Mouse (Mus musculus): ENCODE measurements around the gene Mycbpap. TPM values are rescaled to one million over a fixed set of nuclear protein-coding genes. Genes with fewer than 3 reads are reported as not detected.

Gene Mycbpap
- polyA plus RNA-seq, 1 experiment, result 0.02 TPM

DNA sequence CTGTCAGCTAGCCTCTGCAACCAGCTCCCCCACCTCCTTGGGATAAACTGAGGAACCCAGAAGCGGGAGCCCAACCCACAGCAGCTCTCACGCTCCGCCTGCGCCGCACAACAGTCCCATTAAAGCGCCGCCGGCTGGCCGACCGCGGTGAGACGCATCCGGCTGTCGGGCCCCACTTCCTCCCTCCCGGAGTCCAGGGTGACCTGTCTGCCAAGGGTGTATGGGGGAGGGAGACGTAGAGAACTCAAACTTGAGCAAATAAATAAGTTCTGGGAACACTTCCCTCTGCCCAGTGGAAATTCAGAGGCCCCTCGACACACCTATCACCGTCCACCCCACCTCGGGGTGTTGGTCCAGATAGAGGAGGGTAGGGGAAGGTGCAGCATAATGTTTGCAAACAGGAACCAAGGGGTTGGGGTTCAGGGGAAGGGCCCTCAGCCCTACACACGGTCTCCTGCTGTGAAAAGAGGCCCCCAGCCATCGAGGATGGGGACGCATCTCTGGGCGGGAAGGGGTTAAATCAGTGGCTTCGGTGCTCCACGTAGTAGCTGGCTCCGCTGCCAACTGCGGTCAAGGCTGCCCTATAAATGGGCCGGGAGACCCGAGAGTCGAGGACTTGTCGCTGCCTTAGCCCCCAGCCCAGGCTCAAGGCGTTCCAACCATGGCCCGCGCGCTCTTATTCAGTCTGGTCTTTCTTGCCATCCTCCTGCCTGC, 43.1 kb upstream of the Mycbpap start, which contains the start of gene Chad:
TSS of gene Chad (plus strand) at position 611 of the 714 bp plus-strand sequence.
- no peak for TF ChIP-seq MYOG (IDR thresholded peaks at IDR 0.05; ENCODE audit: control insufficient read depth in 1 of 3, insufficient read depth in 1 of 3, insufficient read length in 2 of 3, low read depth in 2 of 3)
- TF ChIP-seq POLR2AphosphoS2 (IDR thresholded peaks at IDR 0.05; ENCODE audit: insufficient read length, low read depth), result no peak
- TF ChIP-seq SRF (IDR thresholded peaks at IDR 0.05; ENCODE audit: control insufficient read depth, insufficient read length, low read depth), result no peak
- TF ChIP-seq CEBPB (IDR thresholded peaks at IDR 0.05; ENCODE audit: insufficient read depth, poor library complexity, severe bottlenecking), result no peak
- no peak for TF ChIP-seq TCF3 (IDR thresholded peaks at IDR 0.05; ENCODE audit: insufficient read length, low read depth)
- TF ChIP-seq MAX (IDR thresholded peaks at IDR 0.05; ENCODE audit: low read depth), result no peak
- no peak for TF ChIP-seq TCF12 (IDR thresholded peaks at IDR 0.05; ENCODE audit: insufficient read depth, poor library complexity, severe bottlenecking)
- no peak for TF ChIP-seq E2F4 (IDR thresholded peaks at IDR 0.05; ENCODE audit: insufficient read depth)
- no peak for TF ChIP-seq USF1 (IDR thresholded peaks at IDR 0.05; ENCODE audit: low read depth)
- TF ChIP-seq MYOD1 (IDR thresholded peaks at IDR 0.05; ENCODE audit: control insufficient read depth in 1 of 3, insufficient read length in 2 of 3, low read depth in 2 of 3), result no peak
- no peak for TF ChIP-seq POLR2A (IDR thresholded peaks at IDR 0.05; ENCODE audit: insufficient read length, low read depth)
- no peak for TF ChIP-seq REST (IDR thresholded peaks at IDR 0.05; ENCODE audit: insufficient read depth, insufficient read length)
- no peaks in the 10 kb centered on the region for H3K27me3 ChIP-seq (ENCODE audit: control insufficient read depth, insufficient read depth, insufficient read length)
- no peaks in the 10 kb centered on the region for H3K79me2 ChIP-seq (ENCODE audit: control insufficient read depth, insufficient read depth)
- no peaks in the 10 kb centered on the region for H3K36me3 ChIP-seq (ENCODE audit: control insufficient read depth, insufficient read depth)
- no peak within 1 kb of the TSS for H3K4me3 ChIP-seq
- no peak within 1 kb of the TSS for H3K4me2 ChIP-seq (ENCODE audit: low read depth)
- H3ac ChIP-seq (ENCODE audit: control insufficient read depth, insufficient read length), result no peak within 1 kb of the TSS

DNA sequence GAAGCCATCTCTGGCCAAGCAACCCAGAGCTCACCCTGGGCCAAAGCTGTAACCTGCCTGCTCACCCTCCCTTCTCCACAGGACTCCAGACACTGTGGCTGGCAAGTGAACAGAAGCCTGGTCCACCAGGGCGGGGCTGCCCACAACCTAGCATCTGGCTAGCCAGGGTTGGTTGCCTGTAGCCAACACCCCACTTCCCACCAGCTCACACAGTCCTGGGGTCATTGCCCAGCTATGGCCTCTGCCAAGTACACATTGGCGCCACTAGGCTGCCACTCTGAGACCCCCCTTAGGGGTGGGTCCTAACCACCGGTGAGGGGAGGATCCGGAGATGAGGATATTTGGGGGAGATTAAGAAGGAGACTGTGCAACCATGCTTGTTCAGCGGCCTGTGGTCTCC, 42.3 kb upstream of the Mycbpap start:
- H3K4me2 ChIP-seq (ENCODE audit: low read depth), result no peak overlapping the region
- H3K27me3 ChIP-seq (ENCODE audit: control insufficient read depth, insufficient read depth, insufficient read length), result no peaks in the 10 kb centered on the region
- H3K36me3 ChIP-seq (ENCODE audit: control insufficient read depth, insufficient read depth), result no peaks in the 10 kb centered on the region
- peak in 1 of 3 experiments; percentile 30 for TF ChIP-seq MYOD1 (IDR thresholded peaks at IDR 0.05; ENCODE audit: control insufficient read depth in 1 of 3, insufficient read length in 2 of 3, low read depth in 2 of 3)
- peak in 1 of 3 experiments; percentile 35 for TF ChIP-seq MYOG (IDR thresholded peaks at IDR 0.05; ENCODE audit: control insufficient read depth in 1 of 3, insufficient read depth in 1 of 3, insufficient read length in 2 of 3, low read depth in 2 of 3)
- no peak for TF ChIP-seq MAX (IDR thresholded peaks at IDR 0.05; ENCODE audit: low read depth)
- no peak for TF ChIP-seq REST (IDR thresholded peaks at IDR 0.05; ENCODE audit: insufficient read depth, insufficient read length)
- no peak overlapping the region for H3ac ChIP-seq (ENCODE audit: control insufficient read depth, insufficient read length)
- no peak overlapping the region for H3K4me3 ChIP-seq
- H3K79me2 ChIP-seq (ENCODE audit: control insufficient read depth, insufficient read depth), result no peaks in the 10 kb centered on the region

DNA sequence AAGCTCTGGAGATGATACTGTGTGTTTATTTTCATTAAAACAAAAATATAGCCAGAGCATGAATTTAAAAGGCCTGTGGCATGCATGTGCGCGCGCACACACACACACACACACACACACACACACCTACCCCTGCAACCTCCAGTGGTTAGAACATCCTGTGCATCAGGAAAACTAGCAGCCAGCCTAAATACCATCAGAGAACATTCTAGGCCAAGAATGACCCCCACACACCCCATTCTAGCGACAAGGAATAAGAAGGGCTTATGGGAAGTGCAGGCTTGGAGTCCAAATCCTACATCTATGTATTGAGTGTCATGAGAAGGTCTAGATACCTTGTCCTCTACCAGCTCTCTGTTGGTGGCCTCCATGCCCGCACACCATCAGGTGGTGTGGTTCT, 41.8 kb upstream of the Mycbpap start:
- no peak overlapping the region for H3ac ChIP-seq (ENCODE audit: control insufficient read depth, insufficient read length)
- no peaks in the 10 kb centered on the region for H3K36me3 ChIP-seq (ENCODE audit: control insufficient read depth, insufficient read depth)
- TF ChIP-seq SRF (IDR thresholded peaks at IDR 0.05; ENCODE audit: control insufficient read depth, insufficient read length, low read depth) (no peak), POLR2A (IDR thresholded peaks at IDR 0.05; ENCODE audit: insufficient read length, low read depth) (no peak), TCF12 (IDR thresholded peaks at IDR 0.05; ENCODE audit: insufficient read depth, poor library complexity, severe bottlenecking) (no peak), USF1 (IDR thresholded peaks at IDR 0.05; ENCODE audit: low read depth) (no peak), POLR2AphosphoS2 (IDR thresholded peaks at IDR 0.05; ENCODE audit: insufficient read length, low read depth) (no peak), CEBPB (IDR thresholded peaks at IDR 0.05; ENCODE audit: insufficient read depth, poor library complexity, severe bottlenecking) (no peak), REST (IDR thresholded peaks at IDR 0.05; ENCODE audit: insufficient read depth, insufficient read length) (no peak), E2F4 (IDR thresholded peaks at IDR 0.05; ENCODE audit: insufficient read depth) (no peak), MAX (IDR thresholded peaks at IDR 0.05; ENCODE audit: low read depth) (no peak), TCF3 (IDR thresholded peaks at IDR 0.05; ENCODE audit: insufficient read length, low read depth) (no peak), MYOD1 (IDR thresholded peaks at IDR 0.05; ENCODE audit: control insufficient read depth in 1 of 3, insufficient read length in 2 of 3, low read depth in 2 of 3) (no peak), MYOG (IDR thresholded peaks at IDR 0.05; ENCODE audit: control insufficient read depth in 1 of 3, insufficient read depth in 1 of 3, insufficient read length in 2 of 3, low read depth in 2 of 3) (no peak)
- H3K4me3 ChIP-seq, result no peak overlapping the region
- no peaks in the 10 kb centered on the region for H3K79me2 ChIP-seq (ENCODE audit: control insufficient read depth, insufficient read depth)
- no peak overlapping the region for H3K4me2 ChIP-seq (ENCODE audit: low read depth)
- no peaks in the 10 kb centered on the region for H3K27me3 ChIP-seq (ENCODE audit: control insufficient read depth, insufficient read depth, insufficient read length)

DNA sequence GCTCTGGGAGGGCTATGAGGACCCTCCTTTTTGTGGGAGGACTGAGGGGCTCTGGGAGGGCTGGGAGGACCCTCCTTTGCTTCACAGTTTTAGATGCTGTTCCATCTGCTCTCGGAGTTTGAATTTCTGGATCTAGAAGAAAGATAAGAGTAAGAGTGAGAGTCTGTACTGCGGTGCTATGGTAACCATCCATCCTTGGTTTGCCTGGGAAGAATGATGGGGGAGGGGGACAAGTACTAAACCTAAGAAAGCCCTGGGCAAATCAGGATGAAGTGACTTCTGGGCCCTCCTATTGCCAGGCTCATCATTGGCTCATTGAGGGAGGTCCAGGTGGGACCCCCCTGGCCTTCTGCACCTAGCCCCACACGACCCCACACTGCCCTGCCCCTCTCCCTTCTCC, 36.7 kb upstream of the Mycbpap start:
- TF ChIP-seq MYOD1 (IDR thresholded peaks at IDR 0.05; ENCODE audit: control insufficient read depth in 1 of 3, insufficient read length in 2 of 3, low read depth in 2 of 3) (no peak), USF1 (IDR thresholded peaks at IDR 0.05; ENCODE audit: low read depth) (no peak), REST (IDR thresholded peaks at IDR 0.05; ENCODE audit: insufficient read depth, insufficient read length) (no peak), POLR2A (IDR thresholded peaks at IDR 0.05; ENCODE audit: insufficient read length, low read depth) (no peak), MYOG (IDR thresholded peaks at IDR 0.05; ENCODE audit: control insufficient read depth in 1 of 3, insufficient read depth in 1 of 3, insufficient read length in 2 of 3, low read depth in 2 of 3) (no peak), SRF (IDR thresholded peaks at IDR 0.05; ENCODE audit: control insufficient read depth, insufficient read length, low read depth) (no peak), TCF3 (IDR thresholded peaks at IDR 0.05; ENCODE audit: insufficient read length, low read depth) (no peak), E2F4 (IDR thresholded peaks at IDR 0.05; ENCODE audit: insufficient read depth) (no peak), CEBPB (IDR thresholded peaks at IDR 0.05; ENCODE audit: insufficient read depth, poor library complexity, severe bottlenecking) (no peak), MAX (IDR thresholded peaks at IDR 0.05; ENCODE audit: low read depth) (no peak), TCF12 (IDR thresholded peaks at IDR 0.05; ENCODE audit: insufficient read depth, poor library complexity, severe bottlenecking) (no peak), POLR2AphosphoS2 (IDR thresholded peaks at IDR 0.05; ENCODE audit: insufficient read length, low read depth) (no peak)
- Histone ChIP-seq H3K79me2 (ENCODE audit: control insufficient read depth, insufficient read depth) (no peaks in the 10 kb centered on the region), H3K4me2 (ENCODE audit: low read depth) (no peak overlapping the region), H3K4me3 (no peak overlapping the region), H3K36me3 (ENCODE audit: control insufficient read depth, insufficient read depth) (no peaks in the 10 kb centered on the region), H3ac (ENCODE audit: control insufficient read depth, insufficient read length) (no peak overlapping the region), H3K27me3 (ENCODE audit: control insufficient read depth, insufficient read depth, insufficient read length) (no peaks in the 10 kb centered on the region)
